Mouse (Mus musculus) kidney, adult 8-10 months (tissue): ENCODE data around the gene Asap3.

Experiments used
- DNase-seq, 2 experiments: peaks; one replicate each; pipeline ENCODE4 v3.0.0; 2022

Gene Asap3

DNA sequence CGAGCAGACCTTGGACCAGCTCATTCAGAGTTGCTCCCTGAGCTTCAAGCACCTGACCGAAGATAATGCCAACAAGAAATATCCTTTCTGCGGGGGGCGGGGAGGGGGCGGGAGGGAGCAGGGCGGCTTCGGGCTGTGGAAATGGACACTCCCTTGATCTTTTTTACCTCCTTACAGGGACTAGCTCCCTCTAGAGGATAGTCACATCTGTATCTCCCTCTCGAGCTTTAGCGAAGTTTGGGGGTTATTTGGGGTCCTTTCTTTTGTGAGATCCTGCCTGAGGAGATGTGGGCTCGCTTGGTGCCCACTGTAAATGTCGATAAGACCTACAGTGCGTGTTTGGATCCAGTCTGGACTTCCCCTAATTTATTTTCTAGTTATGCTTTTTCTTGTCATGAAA lies 24.8 kb upstream of the Asap3 start:
- DNase-seq = no peak

DNA sequence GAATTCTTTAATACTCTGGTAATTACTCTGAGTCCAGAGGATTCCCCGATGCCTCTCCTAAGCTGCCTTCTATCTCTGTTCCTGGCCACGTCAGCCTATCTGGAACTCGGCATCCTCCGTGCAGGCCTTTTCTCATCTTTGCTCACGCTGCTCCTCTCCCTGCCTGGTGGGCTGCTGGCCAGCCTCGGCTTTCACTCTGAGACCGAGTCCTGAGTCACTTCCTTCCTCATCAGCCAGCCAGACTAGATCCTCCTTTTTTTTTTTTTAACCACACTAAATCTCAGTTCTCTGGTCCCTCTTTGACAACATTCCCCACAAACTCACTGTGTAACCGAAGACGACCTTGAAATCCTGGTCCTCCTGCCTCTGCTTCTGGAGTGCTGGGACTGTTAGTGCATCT lies 20.8 kb upstream of the Asap3 start:
- DNase-seq = peak in 1 of 2 experiments; percentile 37

DNA sequence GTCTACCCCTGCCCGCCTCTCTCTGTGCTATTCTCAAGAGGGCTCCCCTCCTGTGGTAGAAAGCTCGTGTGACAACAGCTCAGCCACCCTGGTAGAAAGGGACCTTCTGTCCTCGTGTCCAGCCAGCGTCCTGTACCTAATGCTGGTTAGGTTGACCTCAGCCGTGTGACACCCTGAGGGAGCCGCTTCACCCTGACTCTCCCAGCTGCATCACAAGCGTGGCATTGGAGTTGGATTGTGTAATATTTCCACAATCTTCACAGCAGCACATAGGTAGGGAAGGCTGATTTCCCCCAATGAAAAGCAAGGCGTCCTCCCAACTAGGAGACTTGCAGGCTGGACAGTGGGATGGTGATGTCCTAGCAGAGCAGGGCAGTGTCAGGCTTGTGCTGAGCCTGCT lies 19.9 kb upstream of the Asap3 start:
- no peak for DNase-seq

DNA sequence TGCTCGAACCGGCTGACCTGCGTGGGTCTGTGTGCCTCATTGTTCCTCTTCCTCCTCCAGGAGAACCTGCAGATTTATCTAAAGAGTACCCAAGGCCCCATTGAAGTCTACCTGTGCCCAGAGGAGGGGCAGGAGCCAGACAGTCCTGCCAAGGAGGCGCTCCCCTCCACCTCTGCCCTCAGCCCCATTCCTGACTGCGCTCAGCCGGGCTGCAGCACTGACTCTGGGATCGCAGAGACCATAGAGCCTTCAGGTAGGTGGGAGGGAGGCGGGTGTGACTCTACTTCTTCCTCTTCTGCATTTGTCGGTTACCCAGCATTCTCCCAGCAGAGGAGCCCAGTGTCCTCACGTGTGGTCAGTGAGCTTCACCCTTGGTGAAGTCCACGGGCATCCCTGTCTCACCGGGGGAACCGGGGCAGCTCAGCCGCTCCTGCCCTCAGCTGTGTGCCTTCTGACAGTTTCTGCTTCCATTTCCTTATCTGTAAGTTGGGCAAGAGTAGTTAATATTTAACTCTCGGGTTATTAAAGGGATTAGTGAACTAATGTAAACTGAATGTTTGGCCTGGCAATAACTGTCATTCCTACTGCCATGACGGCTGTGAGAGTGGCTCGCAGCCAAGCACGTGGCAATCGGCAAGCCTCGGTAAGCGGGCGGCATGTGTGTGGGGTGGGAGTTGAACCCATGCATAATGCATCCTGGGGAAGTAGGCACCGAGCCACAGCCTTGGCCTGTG lies 19.3 kb upstream of the Asap3 start:
- peak; percentile 42 to 60 for DNase-seq

DNA sequence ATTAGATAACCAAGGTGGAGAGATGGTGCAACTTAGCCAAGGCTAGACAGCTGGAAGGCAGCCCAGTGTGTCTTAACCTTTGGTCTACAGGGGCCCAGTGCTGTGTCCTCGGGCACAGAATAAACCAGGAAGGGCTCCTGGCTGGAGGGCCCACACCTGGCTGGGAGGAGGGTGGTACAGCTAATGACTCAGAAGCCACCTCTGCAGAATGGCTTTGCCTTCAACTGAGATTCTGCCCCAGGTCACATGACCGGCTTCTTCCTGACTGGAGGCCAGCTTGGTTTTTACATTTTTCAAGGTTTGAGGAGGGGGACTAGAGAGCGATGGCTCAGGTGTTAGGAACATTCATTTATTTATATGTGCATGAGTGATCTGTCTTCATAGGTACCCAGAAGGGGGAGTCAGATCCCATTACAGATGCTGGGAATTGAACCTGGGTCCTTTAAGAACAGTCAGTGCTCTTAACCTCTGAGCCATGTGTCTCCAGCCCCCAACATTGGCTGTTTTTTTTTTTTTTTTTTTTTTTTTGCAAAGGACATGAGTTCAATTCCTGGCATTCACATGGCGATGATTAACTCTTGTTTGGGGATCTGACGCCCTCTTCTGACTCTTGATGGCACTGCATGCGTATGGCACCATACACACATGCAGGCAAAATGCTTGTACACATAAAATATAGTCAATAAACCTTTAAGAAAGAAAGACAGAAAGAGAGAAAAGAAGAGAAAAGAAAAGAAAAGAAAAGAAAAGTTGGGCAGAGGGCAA lies 17.0 kb upstream of the Asap3 start:
- DNase-seq = no peak

DNA sequence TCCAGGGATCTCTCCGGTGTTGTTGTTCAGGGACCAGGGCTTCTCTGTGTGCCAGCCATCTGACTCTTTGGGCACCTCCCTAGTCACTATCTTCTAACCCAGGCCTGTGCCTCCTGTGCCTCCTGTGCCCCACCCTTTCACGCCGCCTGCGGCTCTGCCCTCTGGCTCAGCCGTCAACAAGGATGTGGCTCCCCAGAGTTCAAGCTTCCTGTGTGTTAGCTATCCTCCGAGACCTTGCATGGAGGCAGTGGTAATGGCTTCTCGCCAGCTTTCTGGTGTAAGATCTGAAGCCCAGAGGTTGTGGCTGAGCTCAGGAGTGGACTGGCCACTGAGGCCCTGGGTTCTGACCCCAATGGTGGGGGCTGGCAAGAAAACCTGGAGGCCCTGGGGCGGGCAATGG lies 16.3 kb upstream of the Asap3 start:
- no peak for DNase-seq

GRCm38 (mm10) chr4:136193571-136193970 lies 12.6 kb upstream of the Asap3 start:
- DNase-seq = no peak

- no peak for DNase-seq
These were observed 11.1 kb upstream of the Asap3 start for GRCm38 (mm10) chr4:136195029-136195428.

- no peak for DNase-seq
These were observed 10.5 kb upstream of the Asap3 start for GRCm38 (mm10) chr4:136195629-136196028.

DNA sequence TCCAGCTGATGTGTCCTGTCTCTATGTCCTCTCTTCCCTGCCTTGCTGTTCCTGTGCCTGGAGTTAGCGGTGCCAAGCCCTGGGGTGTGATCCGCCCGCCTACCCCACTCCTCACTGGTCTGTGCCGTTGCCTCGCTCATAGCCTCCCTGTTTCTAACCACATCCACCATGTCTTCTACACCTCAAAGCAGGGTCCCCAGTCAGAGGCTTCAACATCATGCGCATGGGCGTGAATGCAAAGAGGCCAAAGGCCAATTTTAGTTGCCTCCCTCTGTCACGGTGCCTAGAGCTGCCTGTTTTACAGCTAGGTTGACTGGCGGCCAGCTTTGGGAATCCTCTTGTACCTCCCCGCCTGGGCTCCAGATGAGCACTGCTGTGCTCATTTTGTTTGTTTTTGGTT lies 10.0 kb upstream of the Asap3 start:
- no peak for DNase-seq

DNA sequence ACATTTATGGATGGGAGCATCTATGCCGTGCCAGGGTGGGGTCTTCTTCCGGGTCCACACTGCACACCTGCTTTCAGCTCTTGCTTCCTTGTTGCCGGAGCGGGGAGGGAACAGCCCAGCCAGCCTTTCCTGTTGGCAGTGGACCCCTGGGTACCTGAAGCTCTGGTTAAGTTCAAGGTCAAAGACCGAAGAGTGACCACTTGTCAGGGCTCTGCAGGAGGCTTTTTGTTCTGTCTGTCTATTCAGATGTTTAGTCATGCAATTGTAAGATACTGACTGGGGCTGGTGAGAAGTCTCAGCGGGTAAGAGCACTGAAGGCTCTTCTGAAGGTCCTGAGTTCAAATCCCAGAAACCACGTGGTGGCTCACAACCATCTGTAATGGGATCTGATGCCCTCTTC lies 7.3 kb upstream of the Asap3 start:
- no peak for DNase-seq

DNA sequence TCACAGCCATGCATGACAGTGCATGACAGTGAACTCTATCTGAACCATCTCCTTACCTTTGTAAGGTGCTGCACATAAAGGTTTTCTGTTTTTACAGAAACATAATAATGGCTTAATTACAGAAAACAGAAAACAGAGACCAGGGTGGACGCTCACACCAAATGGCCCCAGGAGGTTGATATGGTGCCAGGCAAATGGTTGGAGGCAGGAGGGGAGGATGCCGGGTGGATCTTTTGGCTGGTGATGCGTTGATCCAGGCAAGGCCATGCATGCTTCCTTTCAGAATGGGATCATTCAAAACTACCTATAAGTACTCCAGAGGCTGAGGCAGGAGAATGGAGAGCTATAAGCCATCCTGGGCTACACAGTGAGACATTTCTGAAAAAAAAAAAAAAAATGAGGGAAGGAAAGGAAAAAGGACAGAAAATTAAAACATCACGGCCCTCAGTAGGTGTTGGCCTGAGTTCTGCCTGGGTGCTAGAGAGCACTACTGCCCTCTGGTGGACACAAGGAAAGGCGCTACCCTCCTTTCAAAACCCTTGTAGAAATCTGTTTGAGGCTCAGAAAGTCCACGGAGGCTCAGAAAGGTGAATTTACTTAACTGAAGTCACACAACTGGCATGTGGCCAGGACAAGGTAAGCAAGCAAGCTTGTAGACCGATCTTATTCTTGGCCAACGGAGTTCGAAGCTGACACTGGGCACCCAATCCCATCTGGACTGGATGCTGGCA lies 6.4 kb upstream of the Asap3 start:
- DNase-seq = no peak

DNA sequence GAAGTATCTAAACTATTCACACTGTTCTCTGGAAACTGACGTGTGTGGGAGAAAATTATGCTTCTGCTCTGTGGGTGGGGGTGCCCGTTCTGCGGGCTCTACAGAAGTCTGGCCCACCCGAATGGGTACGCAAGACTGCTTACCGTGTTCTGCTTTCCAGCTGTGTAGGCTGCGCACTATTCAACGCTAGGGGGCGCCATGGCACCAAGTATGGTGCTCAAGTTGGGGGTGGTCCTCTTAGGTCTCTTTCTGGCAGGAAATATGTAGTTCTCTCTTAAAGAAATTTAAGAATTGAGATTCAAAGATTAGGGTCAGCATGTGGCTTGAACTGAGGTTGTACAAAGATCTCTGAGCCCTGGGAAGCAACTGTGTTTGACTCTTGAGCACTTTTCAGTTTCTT lies 3.7 kb upstream of the Asap3 start:
- peak in 1 of 2 experiments; percentile 74 for DNase-seq

DNA sequence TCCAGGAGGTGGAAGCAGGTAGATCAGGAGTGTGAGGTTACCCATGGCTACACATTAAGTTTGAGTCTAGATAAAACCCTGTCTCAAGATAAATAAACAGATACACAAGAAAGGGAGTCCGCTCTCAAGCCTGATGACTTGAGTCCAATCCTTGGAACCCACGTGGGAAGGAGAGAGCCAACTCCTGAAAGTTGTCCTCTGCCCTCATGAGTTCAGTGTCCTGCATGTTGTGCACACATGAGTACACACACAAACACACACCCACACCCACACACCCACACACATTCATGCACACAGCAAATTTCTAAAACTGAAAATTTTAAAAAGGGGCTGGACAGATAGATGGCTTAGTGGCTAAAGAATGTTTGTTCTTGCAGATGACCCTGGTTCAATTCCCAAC lies 1.4 kb upstream of the Asap3 start:
- peak in 1 of 2 experiments; percentile 40 for DNase-seq

- DNase-seq = no peak
These were observed 778 bp downstream of the Asap3 start for GRCm38 (mm10) chr4:136206943-136207342.

DNA sequence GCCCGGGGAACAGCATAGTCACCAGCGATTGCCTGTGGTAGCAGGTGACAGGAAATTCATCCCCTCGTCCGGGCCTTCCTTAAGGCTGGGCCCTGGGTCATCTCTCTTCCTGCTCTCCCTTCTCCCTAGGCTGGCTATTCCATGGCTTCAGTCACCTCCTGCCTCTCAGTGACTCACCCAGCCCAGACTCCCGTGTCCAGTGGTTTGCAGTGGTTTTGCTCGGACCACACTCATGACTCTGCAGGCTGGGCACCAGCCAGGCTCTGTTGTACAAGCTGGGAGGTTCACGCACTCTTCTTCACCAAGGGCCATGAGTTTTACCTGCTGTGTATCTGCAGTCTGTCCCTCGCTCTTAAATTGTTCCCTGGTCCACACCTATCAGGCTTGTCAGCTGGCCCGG lies 4.8 kb downstream of the Asap3 start:
- no peak for DNase-seq

GRCm38 (mm10) chr4:136213629-136214028 lies 7.5 kb downstream of the Asap3 start:
- DNase-seq = peak; percentile 78 to 80

- DNase-seq = no peak
These were observed 8.7 kb downstream of the Asap3 start for GRCm38 (mm10) chr4:136214828-136215227.

DNA sequence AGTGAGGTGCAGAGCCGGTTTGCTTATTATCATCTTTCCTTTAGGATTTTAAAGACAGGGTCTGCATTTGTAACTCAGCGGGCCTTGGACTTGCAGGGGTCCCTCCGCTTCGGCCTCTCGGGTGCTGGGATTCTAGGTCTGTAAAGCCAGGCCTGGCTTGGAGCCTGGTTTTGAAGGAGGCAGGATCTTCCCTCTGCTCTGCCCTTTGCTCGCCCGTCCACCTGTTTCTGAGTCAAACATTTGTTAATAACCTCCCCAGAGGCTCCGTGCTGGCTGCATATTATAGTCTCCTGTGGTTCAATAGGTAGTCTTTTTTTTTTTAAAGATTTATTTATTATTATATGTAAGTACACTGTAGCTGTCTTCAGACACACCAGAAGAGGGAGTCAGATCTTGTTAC lies 9.4 kb downstream of the Asap3 start:
- peak; percentile 49 to 57 for DNase-seq

DNA sequence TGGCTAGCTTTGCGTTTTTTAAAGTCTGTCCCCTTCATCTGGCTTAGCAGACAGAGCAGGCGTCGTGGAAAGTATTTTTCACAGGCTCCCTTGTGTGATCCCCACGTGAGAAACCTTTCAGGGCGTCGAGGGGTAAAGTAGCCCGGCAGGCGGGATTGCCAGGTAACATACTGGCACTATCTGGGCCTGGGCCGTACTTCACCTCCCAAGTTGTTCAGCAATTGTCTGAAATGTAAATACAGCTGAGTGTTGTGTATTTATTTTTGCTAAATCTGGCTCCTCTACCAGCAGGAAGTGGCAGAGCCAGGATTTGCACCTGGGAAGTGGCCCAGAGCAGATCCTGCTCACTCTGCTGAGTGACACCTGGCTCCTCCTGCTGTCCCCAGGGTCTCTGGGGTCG lies 10.9 kb downstream of the Asap3 start:
- no peak for DNase-seq

DNA sequence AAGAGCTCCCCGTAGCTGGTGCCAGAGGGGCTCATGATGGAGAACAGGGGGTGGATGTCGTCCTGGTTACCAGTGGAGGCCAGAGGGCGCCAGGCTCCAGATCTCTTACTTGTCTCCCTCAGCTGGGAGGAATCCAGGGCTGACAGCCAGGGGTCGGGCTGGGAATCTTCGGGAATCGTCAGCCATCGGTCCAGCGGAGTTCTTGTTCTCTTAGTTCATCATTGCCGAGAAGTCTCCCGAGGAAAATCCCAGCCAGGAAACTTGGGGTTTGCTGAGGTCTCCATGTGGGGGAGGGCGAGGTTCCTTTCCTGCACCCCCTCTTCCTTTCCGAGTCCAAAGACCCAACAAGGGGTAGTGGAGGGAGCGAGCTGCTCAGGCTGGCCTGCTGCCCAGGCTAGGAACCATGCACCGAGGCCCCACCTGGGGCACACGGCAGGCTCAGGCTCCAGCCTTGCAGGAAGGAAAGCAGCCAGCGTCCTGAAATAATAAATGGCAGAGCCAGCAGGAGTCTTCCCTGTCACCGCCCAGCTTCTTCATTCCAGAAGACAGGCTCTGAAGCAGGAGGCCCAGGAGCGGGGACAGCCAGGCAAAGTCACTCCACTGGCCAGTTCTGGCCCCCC lies 12.5 kb downstream of the Asap3 start:
- DNase-seq = peak; percentile 51

GRCm38 (mm10) chr4:136220133-136220775 lies 14.1 kb downstream of the Asap3 start:
- no peak for DNase-seq
